Mouse (Mus musculus): ENCODE results near the gene Igf2r.
A peak's percentile ranks its signal among the peaks of the same experiment; 100 is the strongest.

Gene Igf2r

GRCm38 (mm10) chr17:12745761-12746160 lies 23.7 kb downstream of the Igf2r start:
- DNase-seq = no peak

DNA sequence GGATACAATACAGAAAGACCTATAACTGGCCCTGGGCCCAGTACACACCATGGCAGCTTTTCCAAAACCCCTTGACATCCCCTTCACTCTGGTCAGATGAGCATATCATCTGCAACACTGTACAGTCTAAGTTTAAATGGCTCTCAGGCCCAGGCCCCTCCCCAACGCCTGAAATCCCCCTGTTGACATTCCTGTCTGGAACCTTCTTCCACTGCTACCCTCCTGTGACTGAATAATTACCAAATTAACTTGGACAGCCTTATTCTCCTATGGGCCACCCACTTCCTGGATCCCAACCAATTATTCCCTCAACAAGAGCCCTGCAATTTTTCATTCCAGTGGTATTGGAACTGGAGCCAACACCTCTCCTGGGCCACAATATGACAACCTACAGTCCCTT lies 25.4 kb downstream of the Igf2r start:
- DNase-seq = no peak

GRCm38 (mm10) chr17:12742151-12742908 lies 27.1 kb downstream of the Igf2r start:
- DNase-seq = peak; percentile 60

GRCm38 (mm10) chr17:12741218-12741968 lies 28.1 kb downstream of the Igf2r start:
- peak; percentile 78 for DNase-seq

GRCm38 (mm10) chr17:12740317-12740716 lies 29.1 kb downstream of the Igf2r start:
- no peak for DNase-seq

- DNase-seq = no peak
Observed at GRCm38 (mm10) chr17:12739516-12739915, 29.9 kb downstream of the Igf2r start.

- no peak for DNase-seq
Observed at GRCm38 (mm10) chr17:12737934-12738333, 31.5 kb downstream of the Igf2r start.

GRCm38 (mm10) chr17:12734205-12734857 lies 35.1 kb downstream of the Igf2r start:
- no peak for DNase-seq

GRCm38 (mm10) chr17:12733128-12733527 lies 36.3 kb downstream of the Igf2r start:
- DNase-seq = no peak

GRCm38 (mm10) chr17:12728536-12728935 lies 40.9 kb downstream of the Igf2r start:
- peak; percentile 70 for DNase-seq

GRCm38 (mm10) chr17:12727748-12728147 lies 41.7 kb downstream of the Igf2r start:
- DNase-seq = no peak

- DNase-seq = no peak
Observed at GRCm38 (mm10) chr17:12725871-12726270, 43.6 kb downstream of the Igf2r start.

DNA sequence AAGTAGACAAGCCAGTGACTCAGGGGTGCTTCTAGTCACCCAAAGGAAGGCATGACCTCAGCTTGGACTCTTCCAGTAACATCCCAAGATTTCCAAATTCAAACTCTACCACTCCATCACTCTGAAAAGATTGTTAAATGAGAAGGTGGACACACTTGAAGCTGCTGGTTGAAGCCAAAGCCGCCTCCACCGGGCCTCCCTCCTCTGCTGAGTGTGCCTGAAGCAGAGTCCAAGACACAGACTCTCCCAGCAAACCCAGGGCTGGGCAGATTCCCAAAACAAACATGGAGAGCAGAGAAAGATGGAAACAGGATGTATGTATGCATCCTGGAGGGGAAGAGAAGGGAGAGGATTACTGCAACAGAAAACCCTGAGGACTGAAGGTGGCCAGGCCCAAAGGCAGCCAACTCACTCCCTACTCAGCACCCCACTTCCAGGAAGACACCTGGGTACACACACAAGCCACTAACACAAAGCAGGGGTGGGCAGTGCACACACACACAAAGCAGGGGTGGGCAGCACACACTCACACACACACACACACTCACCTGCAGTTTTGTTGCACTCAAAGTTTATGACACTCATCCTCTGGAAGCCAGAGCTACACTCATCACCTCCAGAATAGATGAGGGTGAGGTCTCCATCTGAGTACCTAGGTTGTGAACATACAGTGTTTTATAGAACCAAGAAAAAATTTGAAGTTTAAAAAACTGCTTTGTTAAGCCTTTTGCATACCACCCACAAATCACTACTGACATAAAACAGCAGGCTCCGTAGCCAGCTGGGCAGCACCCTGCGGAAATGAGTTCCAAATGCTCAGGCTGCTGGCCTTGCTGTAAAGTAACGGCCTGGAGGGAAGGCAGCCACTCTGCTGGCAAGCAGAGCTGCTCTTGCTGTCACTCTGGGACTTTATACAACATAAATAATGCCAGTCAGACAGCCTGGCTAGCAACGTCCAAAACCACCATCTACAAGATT lies 44.4 kb downstream of the Igf2r start:
- no peak for DNase-seq

- no peak for DNase-seq
Observed at GRCm38 (mm10) chr17:12723986-12724766, 45.3 kb downstream of the Igf2r start.

GRCm38 (mm10) chr17:12722622-12723021 lies 46.8 kb downstream of the Igf2r start:
- DNase-seq = no peak

- peak; percentile 52 for DNase-seq
Observed at GRCm38 (mm10) chr17:12721118-12721886, 48.2 kb downstream of the Igf2r start.

GRCm38 (mm10) chr17:12718251-12718650 lies 51.2 kb downstream of the Igf2r start:
- peak; percentile 79 for DNase-seq

DNA sequence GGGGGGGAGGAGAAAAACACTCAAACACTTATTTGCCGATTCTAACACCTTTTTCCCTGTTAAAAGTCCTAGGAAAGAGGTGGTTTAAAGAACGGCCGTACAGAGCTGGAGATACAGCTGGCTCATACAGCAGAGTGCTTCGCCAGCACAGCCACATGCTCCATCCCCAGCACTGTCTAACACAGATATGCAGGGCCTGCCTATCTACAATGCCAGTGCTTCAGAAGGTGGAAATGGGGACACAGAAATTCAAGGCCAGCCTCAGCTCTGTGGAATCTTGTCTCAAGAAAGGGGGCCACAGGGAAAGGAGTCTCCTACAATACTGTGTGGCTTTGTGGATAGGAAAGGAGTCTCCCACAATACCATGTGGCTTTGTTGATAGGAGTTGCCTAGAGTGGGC lies 52.0 kb downstream of the Igf2r start:
- DNase-seq = no peak

- DNase-seq = no peak
Observed at GRCm38 (mm10) chr17:12715032-12715431, 54.4 kb downstream of the Igf2r start.

DNA sequence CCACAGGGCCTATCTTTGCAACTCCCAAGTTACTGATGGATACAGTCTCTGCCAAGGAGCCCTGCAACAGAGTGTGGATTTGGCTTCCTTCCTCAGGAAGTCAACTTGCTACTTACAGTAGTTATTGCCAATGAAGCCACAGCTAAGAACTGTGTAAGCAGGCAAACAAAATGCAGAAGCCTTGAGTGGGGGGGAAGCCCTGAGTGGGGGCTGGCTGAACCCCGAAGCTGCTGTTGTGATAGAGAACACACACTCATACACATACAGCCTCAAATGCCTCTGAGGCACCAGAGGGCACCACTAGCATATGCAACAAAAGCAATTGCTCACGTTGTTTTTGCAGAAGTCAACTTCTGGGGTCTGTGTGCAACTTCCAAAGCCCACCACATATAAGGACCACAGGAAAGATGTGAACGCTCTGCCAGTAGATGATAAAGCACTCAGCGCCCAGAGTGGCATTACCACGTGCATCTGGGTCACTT lies 55.3 kb downstream of the Igf2r start:
- no peak for DNase-seq

- no peak for DNase-seq
Observed at GRCm38 (mm10) chr17:12712993-12713392, 56.5 kb downstream of the Igf2r start.

Measured in cerebellum, adult 11-12 months (tissue).